Mouse (Mus musculus) midbrain, embryonic 10.5 days (tissue): ENCODE measurements around the gene C2cd2l. TPM values are rescaled to one million over a fixed set of nuclear protein-coding genes. Genes with fewer than 3 reads are reported as not detected.
A peak's percentile ranks its signal among the peaks of the same experiment; 100 is the strongest.
"Not testable (repeated sequence)": the region's sequence is repeated elsewhere in the genome, so short reads cannot be mapped to it uniquely, and the experiment has no call there.

Experiments used
- DNase-seq: peaks from one replicate; pipeline ENCODE4 v3.0.0-alpha.2; 2017; ENCODE audit warnings: low spot score
- H3K27ac ChIP-seq: fragments of 300-500 bp; sonication (generic); replicated peaks from 2 replicates; pipeline ENCODE4 v1.5.1; 2016; ENCODE audit warnings: mild to moderate bottlenecking
- H3K27me3 ChIP-seq: fragments of 300-500 bp; sonication (generic); 2 replicates; pipeline ENCODE4 v1.6.1; 2016; ENCODE audit warnings: low read depth, mild to moderate bottlenecking; ENCODE audit not compliant: poor library complexity, severe bottlenecking
- H3K36me3 ChIP-seq: fragments of 300-500 bp; sonication (generic); 2 replicates; pipeline ENCODE4 v1.6.1; 2016; ENCODE audit warnings: mild to moderate bottlenecking, moderate library complexity
- H3K4me1 ChIP-seq: fragments of 300-500 bp; sonication (generic); 2 replicates; pipeline ENCODE4 v1.6.1; 2016
- H3K4me3 ChIP-seq: fragments of 300-500 bp; sonication (generic); 2 replicates; pipeline ENCODE4 v1.5.1; 2016; ENCODE audit warnings: mild to moderate bottlenecking, moderate library complexity
- H3K9me3 ChIP-seq: fragments of 300-500 bp; sonication (generic); replicated peaks from 2 replicates; pipeline ENCODE4 v1.6.1; 2016; ENCODE audit warnings: mild to moderate bottlenecking
- WGBS: fragments of 180-500 bp; shearing (Covaris S2); methylation state at CpG from one replicate; pipeline ENCODE4 v1.1.7; 2016; 5-methylcytosine and 5-hydroxymethylcytosine counted together
- polyA plus RNA-seq: library from polyadenylated mRNA; unstranded; fragments of >200 nt; fragmentation: Nextera tagmentation; extraction: Ambion mirVana; gene quantifications from 2 replicates; pipeline ENCODE4 v1.2.1, GENCODE M21; 2016

The C2cd2l gene
- polyA plus RNA-seq, result 8.6 and 10.8 TPM in 2 replicates

GRCm38 (mm10) chr9:44319887-44320798 lies at the start of gene C2cd2l:
Gene C2cd2l, minus strand, starts transcription at chr9:44320285.
- H3K27me3 ChIP-seq, result peaks cover 10% of the 10 kb centered on the region; the same call in 1 of the 2 replicates
- peaks cover 25% of the 10 kb centered on the region for H3K36me3 ChIP-seq
- H3K9me3 ChIP-seq, result no peaks in the 10 kb centered on the region
- peak within 1 kb of the TSS; percentile 83 for H3K27ac ChIP-seq
- peak; percentile 93 for DNase-seq
- peak within 1 kb of the TSS; percentile 84 for H3K4me3 ChIP-seq
- peaks cover 43% of the 10 kb centered on the region for H3K4me1 ChIP-seq
- under 1% methylated on average over 67 of the region's 67 CpGs for WGBS

GRCm38 (mm10) chr9:44364480-44364879 lies 44.4 kb upstream of the C2cd2l start:
- H3K36me3 ChIP-seq, result peaks cover 5% of the 10 kb centered on the region
- no peak overlapping the region for H3K4me3 ChIP-seq
- no peak overlapping the region for H3K27ac ChIP-seq
- no peaks in the 10 kb centered on the region for H3K9me3 ChIP-seq
- H3K27me3 ChIP-seq, result no peaks in the 10 kb centered on the region
- WGBS, result 71% methylated on average over 3 of the region's 3 CpGs
- no peak for DNase-seq
- H3K4me1 ChIP-seq, result peaks cover 8% of the 10 kb centered on the region

GRCm38 (mm10) chr9:44361931-44362330 lies 41.8 kb upstream of the C2cd2l start:
- Histone ChIP-seq H3K4me3 (peak overlapping the region; percentile 77), H3K27ac (peak overlapping the region; percentile 85)

GRCm38 (mm10) chr9:44361190-44361917 lies 41.3 kb upstream of the C2cd2l start, which contains the start of gene Vps11:
Gene Vps11, minus strand, starts transcription at chr9:44361670.
- Histone ChIP-seq H3K27me3 (no peaks in the 10 kb centered on the region), H3K36me3 (peaks cover 35% of the 10 kb centered on the region), H3K27ac (peak within 1 kb of the TSS; percentile 85), H3K4me3 (peak within 1 kb of the TSS; percentile 77), H3K4me1 (peaks cover 8% of the 10 kb centered on the region), H3K9me3 (no peaks in the 10 kb centered on the region)
- under 1% methylated on average over 44 of the region's 44 CpGs for WGBS
- DNase-seq, result peak; percentile 98

More at GRCm38 (mm10) chr9:44361931-44362330, 41.8 kb upstream of the C2cd2l start:
- 50% methylated on average over 4 of the region's 4 CpGs for WGBS
- peaks cover 29% of the 10 kb centered on the region for H3K36me3 ChIP-seq
- not testable (repeated sequence) for H3K4me1 ChIP-seq, H3K9me3 ChIP-seq, DNase-seq, H3K27me3 ChIP-seq

DNA sequence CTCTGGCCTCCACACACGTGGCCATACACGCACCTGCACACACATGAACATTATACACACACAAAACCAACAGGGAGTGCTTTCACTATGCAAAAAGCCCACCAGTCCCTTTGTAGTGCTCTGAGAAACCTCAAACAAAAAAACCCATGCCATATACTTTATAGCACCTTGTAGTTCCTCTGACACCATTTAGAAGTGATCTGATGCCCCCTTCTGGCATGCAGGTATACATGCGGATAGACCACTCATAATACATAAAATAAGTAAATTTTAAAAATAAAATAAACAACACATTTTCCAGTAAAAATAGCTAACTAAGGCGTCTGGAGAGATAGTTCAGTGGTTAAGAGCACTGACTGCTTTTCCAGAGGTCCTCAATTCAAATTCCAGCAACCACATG lies 37.1 kb upstream of the C2cd2l start:
- DNase-seq, result no peak
- H3K27ac ChIP-seq, result no peak overlapping the region
- no peaks in the 10 kb centered on the region for H3K27me3 ChIP-seq
- peaks cover 8% of the 10 kb centered on the region for H3K4me1 ChIP-seq
- no peak overlapping the region for H3K4me3 ChIP-seq
- 82% methylated on average over 4 of the region's 4 CpGs for WGBS
- H3K36me3 ChIP-seq, result peaks cover 76% of the 10 kb centered on the region
- no peaks in the 10 kb centered on the region for H3K9me3 ChIP-seq

- Histone ChIP-seq H3K4me3 (no peak overlapping the region), H3K36me3 (peaks cover 100% of the 10 kb centered on the region), H3K4me1 (no peaks in the 10 kb centered on the region), H3K27me3 (no peaks in the 10 kb centered on the region), H3K27ac (no peak overlapping the region), H3K9me3 (no peaks in the 10 kb centered on the region; the same call in 1 of the 2 replicates)
- no peak for DNase-seq
- 92% methylated on average over 6 of the region's 6 CpGs for WGBS
Observed at GRCm38 (mm10) chr9:44353142-44353541, 33.1 kb upstream of the C2cd2l start.

GRCm38 (mm10) chr9:44352337-44352736 lies 32.3 kb upstream of the C2cd2l start:
- Histone ChIP-seq H3K36me3 (peaks cover 100% of the 10 kb centered on the region), H3K9me3 (no peaks in the 10 kb centered on the region; the same call in 1 of the 2 replicates)

GRCm38 (mm10) chr9:44351396-44351795 lies 31.3 kb upstream of the C2cd2l start:
- no peak for DNase-seq
- Histone ChIP-seq H3K27ac (no peak overlapping the region), H3K27me3 (no peaks in the 10 kb centered on the region), H3K4me3 (no peak overlapping the region), H3K36me3 (peaks cover 100% of the 10 kb centered on the region), H3K9me3 (no peaks in the 10 kb centered on the region; the same call in 1 of the 2 replicates), H3K4me1 (no peaks in the 10 kb centered on the region)
- 92% methylated on average over 4 of the region's 4 CpGs for WGBS

More at GRCm38 (mm10) chr9:44352337-44352736, 32.3 kb upstream of the C2cd2l start:
- Histone ChIP-seq H3K27me3 (no peaks in the 10 kb centered on the region), H3K4me3 (no peak overlapping the region), H3K4me1 (no peaks in the 10 kb centered on the region), H3K27ac (no peak overlapping the region)
- no peak for DNase-seq
- WGBS, result 93% methylated on average over 10 of the region's 10 CpGs

DNA sequence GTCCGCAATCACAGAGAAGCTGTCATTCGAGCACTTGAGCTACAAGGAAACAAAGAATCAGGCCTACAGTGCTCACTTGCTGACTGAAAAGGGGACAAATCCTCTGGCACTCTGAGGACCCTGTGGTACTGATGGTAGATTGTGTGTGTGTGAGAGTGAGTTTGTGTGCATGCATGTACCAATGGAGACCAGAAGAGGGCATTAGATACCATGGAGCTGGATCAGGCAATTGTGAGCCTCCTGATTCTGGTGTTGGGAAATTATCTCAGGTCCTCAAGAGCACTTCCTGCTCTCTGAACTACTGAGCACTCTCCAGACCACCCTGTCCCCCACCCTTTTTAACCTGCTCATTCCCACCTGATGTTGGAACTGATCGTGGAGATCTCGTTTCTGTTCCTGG lies 28.5 kb upstream of the C2cd2l start:
- Histone ChIP-seq H3K4me3 (no peak overlapping the region), H3K36me3 (peaks cover 82% of the 10 kb centered on the region), H3K4me1 (peaks cover 6% of the 10 kb centered on the region; the same call in 1 of the 2 replicates), H3K27ac (no peak overlapping the region), H3K27me3 (no peaks in the 10 kb centered on the region), H3K9me3 (no peaks in the 10 kb centered on the region; the same call in 1 of the 2 replicates)
- no peak for DNase-seq
- WGBS, result 98% methylated on average over 4 of the region's 4 CpGs

- H3K36me3 ChIP-seq, result peaks cover 73% of the 10 kb centered on the region
- 94% methylated on average over 4 of the region's 4 CpGs for WGBS
Observed at GRCm38 (mm10) chr9:44347621-44348020, 27.5 kb upstream of the C2cd2l start.

DNA sequence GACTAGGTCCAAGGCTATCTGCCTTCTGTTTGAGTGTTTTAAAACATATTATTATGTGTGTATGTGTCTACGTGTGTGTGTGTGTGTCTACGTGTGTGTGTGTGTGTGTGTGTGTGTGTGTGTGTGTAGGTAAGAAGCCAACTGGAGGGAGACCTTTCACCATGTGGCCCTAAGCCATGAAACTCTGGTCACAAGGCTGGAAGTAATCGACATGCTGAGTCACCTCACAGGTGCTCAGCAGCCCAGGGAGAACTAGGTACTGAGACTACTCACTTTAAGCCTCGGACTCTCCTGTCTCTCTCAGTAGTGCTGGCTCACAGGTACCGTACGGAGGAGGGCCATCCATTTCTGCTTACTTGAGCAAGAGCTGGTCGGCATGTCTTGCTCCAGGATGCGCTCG lies 27.1 kb upstream of the C2cd2l start:
- no peak overlapping the region for H3K27ac ChIP-seq
- H3K9me3 ChIP-seq, result no peaks in the 10 kb centered on the region; the same call in 1 of the 2 replicates
- DNase-seq, result no peak
- 95% methylated on average over 8 of the region's 9 CpGs for WGBS
- H3K4me3 ChIP-seq, result no peak overlapping the region
- H3K4me1 ChIP-seq, result peaks cover 19% of the 10 kb centered on the region
- H3K36me3 ChIP-seq, result peaks cover 68% of the 10 kb centered on the region
- H3K27me3 ChIP-seq, result no peaks in the 10 kb centered on the region

More at GRCm38 (mm10) chr9:44347621-44348020, 27.5 kb upstream of the C2cd2l start:
- no peak for DNase-seq
- H3K27me3 ChIP-seq, result no peaks in the 10 kb centered on the region
- H3K9me3 ChIP-seq, result no peaks in the 10 kb centered on the region; the same call in 1 of the 2 replicates
- no peak overlapping the region for H3K27ac ChIP-seq
- H3K4me1 ChIP-seq, result peaks cover 15% of the 10 kb centered on the region
- no peak overlapping the region for H3K4me3 ChIP-seq

GRCm38 (mm10) chr9:44345570-44346433 lies 25.7 kb upstream of the C2cd2l start:
- Histone ChIP-seq H3K36me3 (peaks cover 65% of the 10 kb centered on the region), H3K9me3 (no peaks in the 10 kb centered on the region; the same call in 1 of the 2 replicates), H3K4me3 (no peak overlapping the region), H3K27ac (no peak overlapping the region), H3K4me1 (peaks cover 21% of the 10 kb centered on the region), H3K27me3 (no peaks in the 10 kb centered on the region)
- 88% methylated on average over 6 of the region's 6 CpGs for WGBS
- no peak for DNase-seq
